Mouse (Mus musculus): ENCODE data around the gene N4bp2l2.

DNA sequence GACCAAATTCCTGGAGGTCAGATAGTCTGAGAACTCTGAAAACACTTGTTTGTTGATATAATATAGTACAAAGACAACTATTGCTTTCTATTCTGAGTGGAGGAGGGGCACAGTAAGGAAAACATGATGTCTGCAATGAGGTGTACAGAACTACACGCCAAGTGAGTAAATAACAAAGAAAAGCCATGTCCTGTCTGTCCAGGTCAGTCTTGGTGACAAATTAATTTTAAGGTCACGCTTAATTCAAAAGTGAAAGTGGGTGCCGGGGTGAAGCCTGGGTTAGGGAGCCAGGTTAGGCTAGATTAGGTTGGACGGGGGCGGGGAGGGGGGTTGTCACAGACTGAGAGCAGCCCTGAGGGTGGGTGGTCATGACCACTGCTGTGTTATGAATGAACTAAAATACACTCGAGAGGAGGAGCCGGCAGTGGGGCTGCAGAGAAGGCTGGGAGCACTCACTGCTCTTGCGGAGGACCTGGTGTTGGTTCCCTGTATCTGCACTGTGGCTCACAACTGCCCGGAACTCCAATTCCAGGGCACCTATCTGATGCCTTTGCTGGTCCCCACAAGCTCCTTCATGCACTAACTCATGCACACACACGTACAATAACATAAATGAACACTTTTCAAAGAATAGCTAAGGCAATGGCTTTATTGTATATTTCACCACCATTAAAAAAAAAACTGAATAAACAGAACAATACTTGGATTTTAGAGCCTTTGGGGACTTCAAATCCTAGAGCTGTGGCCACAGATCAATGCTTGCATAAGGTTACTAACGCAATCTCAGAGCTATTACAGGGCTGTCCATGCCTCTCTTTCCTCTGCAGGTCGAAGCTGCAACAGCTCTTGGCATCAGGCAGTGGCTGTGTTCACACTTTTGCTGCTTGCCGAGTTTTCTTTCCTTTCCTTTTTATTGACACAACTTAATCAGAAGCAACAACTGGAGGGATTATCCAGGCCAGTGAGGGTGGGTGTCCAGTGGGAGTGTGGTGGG is 66.4 kb downstream of the N4bp2l2 start:
- TF ChIP-seq POLR2A (IDR thresholded peaks at IDR 0.05; ENCODE audit: low read depth, low read length): no peak
- no peak for TF ChIP-seq CTCF (conservative IDR thresholded peaks at IDR 0.05; ENCODE audit: insufficient read depth, insufficient read length, low read depth, low read length)
